In the genomic region with DNA sequence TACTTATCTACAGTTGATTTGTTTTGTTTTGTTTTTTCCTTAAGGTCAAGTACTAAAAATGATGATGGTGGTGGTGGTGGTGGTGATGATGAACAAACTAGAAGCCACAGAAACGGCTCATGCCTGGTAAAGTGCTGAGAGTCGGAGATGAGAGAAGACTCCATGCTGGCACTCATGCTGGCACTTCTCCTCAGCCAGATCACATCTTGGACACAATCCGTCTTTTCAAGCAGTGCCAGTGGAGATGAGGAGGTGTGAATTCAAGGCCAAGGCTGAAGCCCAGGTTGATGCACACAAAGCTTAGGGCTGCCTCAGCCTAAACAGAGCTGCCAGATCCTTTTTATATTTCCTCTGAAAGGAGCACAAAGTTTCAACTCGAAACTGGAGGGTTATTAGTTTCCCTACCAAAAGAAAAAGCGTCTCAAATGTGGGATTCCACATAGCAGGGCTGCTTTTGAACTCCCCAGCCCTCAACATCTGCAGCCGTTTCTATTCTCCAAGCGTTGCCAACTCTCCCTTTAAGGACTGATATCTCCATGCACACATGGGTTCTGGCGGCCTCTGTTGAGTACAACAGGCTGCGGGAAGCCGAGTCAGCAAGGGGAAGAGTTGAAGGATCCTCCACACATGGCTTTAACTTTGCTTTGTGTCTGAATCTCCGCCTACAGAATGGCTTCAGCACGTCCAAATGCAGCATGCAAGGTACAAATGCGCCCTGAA, we compare ENCODE assay signal across 22 mouse cellular contexts.
A peak's percentile ranks its signal among the peaks of the same experiment; 100 is the strongest.
DNase-seq lines count a peak whose midpoint lies in the region; ATAC-seq and TF ChIP-seq lines count a peak whose summit lies in the region.
"Had no signal": no experiment of that assay in that cellular context is flagged by ENCODE, and none has a peak within 500 bp of the region (broad histone marks: within the 10 kb centered on the region; RNA-seq: fewer than 3 reads in every experiment).

No protein-coding gene starts in this region.

- no peak for TF ChIP-seq POLR2A in cerebellum, adult 2 months (IDR thresholded peaks at IDR 0.05; ENCODE audit: borderline replicate concordance, insufficient read depth, low read length)

- H3K36me3 ChIP-seq in heart, postnatal 0 days (replicated peaks; ENCODE audit: control insufficient read depth, insufficient read depth, low read length), result no peaks in the 10 kb centered on the region
- H3K36me3 ChIP-seq in lung, postnatal 0 days (ENCODE audit: insufficient read depth, low read length), result no peaks in the 10 kb centered on the region
- no peaks in the 10 kb centered on the region for H3K36me3 ChIP-seq in forebrain, embryonic 13.5 days (ENCODE audit: poor library complexity, severe bottlenecking)
- H3K36me3 ChIP-seq: heart, embryonic 10.5 days; hindbrain, embryonic 13.5 days; kidney, embryonic 15.5 days; neural tube, embryonic 13.5 days had no signal

- no peak overlapping the region for H3K27ac ChIP-seq in cerebellum, adult 2 months (ENCODE audit: insufficient read depth, low read length)
- H3K27ac ChIP-seq in heart, postnatal 0 days (ENCODE audit: low read depth), result no peak overlapping the region
- H3K27ac ChIP-seq in lung, postnatal 0 days (ENCODE audit: low read length), result no peak overlapping the region
- H3K27ac ChIP-seq in forebrain, embryonic 13.5 days, result no peak overlapping the region
- H3K27ac ChIP-seq: heart, embryonic 10.5 days; hindbrain, embryonic 13.5 days; kidney, embryonic 15.5 days; neural tube, embryonic 13.5 days had no signal

- H3K27me3 ChIP-seq in cerebellum, adult 2 months (ENCODE audit: control insufficient read depth, insufficient read depth, low read length), result no peaks in the 10 kb centered on the region; the same call in 1 of the 2 replicates
- H3K27me3 ChIP-seq in heart, postnatal 0 days (ENCODE audit: control insufficient read depth, insufficient read depth, low read length), result no peaks in the 10 kb centered on the region
- no peaks in the 10 kb centered on the region for H3K27me3 ChIP-seq in lung, postnatal 0 days (replicated peaks; ENCODE audit: insufficient read depth, low read length)
- no peaks in the 10 kb centered on the region for H3K27me3 ChIP-seq in forebrain, embryonic 13.5 days
- H3K27me3 ChIP-seq: hindbrain, embryonic 13.5 days; kidney, embryonic 15.5 days; neural tube, embryonic 13.5 days had no signal

- WGBS in cerebellum, adult 2 months, result 48% methylated on average over 13 of the region's 13 CpGs
- WGBS in heart, postnatal 0 days, result 52% methylated on average over 13 of the region's 13 CpGs
- WGBS in lung, postnatal 0 days, result 64% methylated on average over 13 of the region's 13 CpGs
- WGBS in forebrain, embryonic 13.5 days, result 82% methylated on average over 13 of the region's 13 CpGs

- no peak for TF ChIP-seq CTCF in cerebellum, adult 2 months (IDR thresholded peaks at IDR 0.05; ENCODE audit: borderline replicate concordance, insufficient read depth, low read depth, low read length)
- no peak for TF ChIP-seq CTCF in heart, postnatal 0 days (IDR thresholded peaks at IDR 0.05; ENCODE audit: low read depth)
- no peak for TF ChIP-seq CTCF in lung, postnatal 0 days (IDR thresholded peaks at IDR 0.05)

- TF ChIP-seq EP300 in heart, postnatal 0 days (IDR thresholded peaks at IDR 0.05; ENCODE audit: low read depth), result no peak
- no peak for TF ChIP-seq EP300 in lung, postnatal 0 days (IDR thresholded peaks at IDR 0.05)

- H3K4me2 ChIP-seq in heart, postnatal 0 days (ENCODE audit: low read depth, low read length), result no peak overlapping the region
- no peak overlapping the region for H3K4me2 ChIP-seq in lung, postnatal 0 days (replicated peaks; ENCODE audit: low read depth, low read length)
- no peak overlapping the region for H3K4me2 ChIP-seq in forebrain, embryonic 13.5 days
- H3K4me2 ChIP-seq: hindbrain, embryonic 13.5 days; kidney, embryonic 15.5 days; neural tube, embryonic 13.5 days had no signal

- no peak; the same call in 1 of the 2 replicates for ATAC-seq in heart, postnatal 0 days (ENCODE audit: insufficient read depth, low read depth)
- ATAC-seq in lung, postnatal 0 days, result no peak
- no peak for ATAC-seq in forebrain, embryonic 13.5 days
- ATAC-seq: midbrain, embryonic 16.5 days had no signal

- no peak overlapping the region for H3K9ac ChIP-seq in heart, postnatal 0 days (replicated peaks; ENCODE audit: low read depth, low read length)
- no peak overlapping the region for H3K9ac ChIP-seq in lung, postnatal 0 days (replicated peaks; ENCODE audit: low read depth)
- H3K9ac ChIP-seq in forebrain, embryonic 13.5 days, result no peak overlapping the region
- H3K9ac ChIP-seq: hindbrain, embryonic 13.5 days; kidney, embryonic 15.5 days; neural tube, embryonic 13.5 days had no signal

- no peak overlapping the region for H3K4me3 ChIP-seq in cerebellum, adult 2 months (replicated peaks; ENCODE audit: insufficient read depth, low read depth, low read length)
- no peak overlapping the region for H3K4me3 ChIP-seq in heart, postnatal 0 days (ENCODE audit: low read depth, low read length)
- no peak overlapping the region for H3K4me3 ChIP-seq in lung, postnatal 0 days (ENCODE audit: low read depth, low read length)
- H3K4me3 ChIP-seq in forebrain, embryonic 13.5 days, result no peak overlapping the region
- H3K4me3 ChIP-seq: heart, embryonic 10.5 days; hindbrain, embryonic 13.5 days; kidney, embryonic 15.5 days; myocyte; neural tube, embryonic 13.5 days had no signal

- peaks cover 3% of the 10 kb centered on the region; the same call in 1 of the 2 replicates for H3K4me1 ChIP-seq in cerebellum, adult 2 months (ENCODE audit: control insufficient read depth, insufficient read depth, low read length)
- H3K4me1 ChIP-seq in heart, postnatal 0 days (ENCODE audit: control insufficient read depth, insufficient read depth), result no peaks in the 10 kb centered on the region
- no peaks in the 10 kb centered on the region for H3K4me1 ChIP-seq in lung, postnatal 0 days (ENCODE audit: insufficient read depth, low read depth, low read length)
- H3K4me1 ChIP-seq in forebrain, embryonic 13.5 days, result no peaks in the 10 kb centered on the region
- H3K4me1 ChIP-seq: neural tube, embryonic 13.5 days had no signal

- DNase-seq in cerebellum, adult 2 months, result peak; percentile 34 to 67
- no peak for DNase-seq in cerebellum, adult 8-10 months
- peak; percentile 28 for DNase-seq in heart, postnatal 0 days (ENCODE audit: low spot score)
- no peak for DNase-seq in heart, adult 18-20 months
- DNase-seq in lung, postnatal 0 days (ENCODE audit: low spot score), result peak; percentile 12
- no peak for DNase-seq in lung, postnatal 4 days
- no peak for DNase-seq in left cerebral cortex, adult 8-10 months (ENCODE audit: low spot score in 2 of 2)
- DNase-seq: adrenal gland, postnatal 36 days; cerebellum, adult 18-20 months; gastrocnemius, postnatal 36 days; kidney, adult 11 months; kidney, postnatal 36 days; retina, postnatal 1 day; right cerebral cortex, postnatal 25 days; spleen, adult 18-20 months had no signal

- H3K9me3 ChIP-seq in heart, postnatal 0 days (replicated peaks; ENCODE audit: control insufficient read depth, low read length), result no peaks in the 10 kb centered on the region
- no peaks in the 10 kb centered on the region for H3K9me3 ChIP-seq in lung, postnatal 0 days (ENCODE audit: low read length)
- no peaks in the 10 kb centered on the region for H3K9me3 ChIP-seq in forebrain, embryonic 13.5 days (replicated peaks)
- H3K9me3 ChIP-seq: heart, embryonic 10.5 days; hindbrain, embryonic 13.5 days; kidney, embryonic 15.5 days; neural tube, embryonic 13.5 days had no signal

Comparison
In these comparisons a context has a peak if more than half of its experiments do, and no peak if none do; other contexts are left out.
1. DNase-seq: peak in cerebellum, adult 2 months (2 of 2), heart, postnatal 0 days (single experiment) and lung, postnatal 0 days (single experiment); none in cerebellum, adult 8-10 months (single experiment), heart, adult 18-20 months (0 of 2), lung, postnatal 4 days (0 of 2) and left cerebral cortex, adult 8-10 months (0 of 2).